Comparison of ENCODE assay signal across 15 mouse cellular contexts in the genomic region with DNA sequence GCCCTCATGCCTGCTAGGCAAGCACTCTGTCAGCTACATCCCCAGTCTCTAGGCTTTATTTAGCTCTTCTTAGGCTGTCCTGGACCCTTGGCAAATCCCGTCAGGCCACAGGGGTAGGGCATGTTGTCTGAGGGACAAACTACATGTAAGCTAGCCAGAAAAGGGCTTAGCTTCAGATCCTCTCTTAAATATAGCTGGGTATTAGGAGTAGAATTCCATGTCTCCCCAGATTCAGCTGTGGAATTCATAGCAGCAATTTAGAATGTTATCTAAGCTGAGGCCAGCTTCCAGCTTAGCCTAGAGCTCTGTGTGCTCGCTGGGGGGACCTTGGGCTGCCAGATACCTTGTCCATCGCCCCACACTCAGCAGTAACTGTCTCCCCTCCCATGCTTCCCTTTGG. TPM values are rescaled to one million over a fixed set of nuclear protein-coding genes. Genes with fewer than 3 reads are reported as not detected.
A peak's percentile ranks its signal among the peaks of the same experiment; 100 is the strongest.
DNase-seq lines count a peak whose midpoint lies in the region; ATAC-seq and TF ChIP-seq lines count a peak whose summit lies in the region.
"Had no signal": no experiment of that assay in that cellular context is flagged by ENCODE, and none has a peak within 500 bp of the region (broad histone marks: within the 10 kb centered on the region; RNA-seq: fewer than 3 reads in every experiment).

No protein-coding gene starts in this region.

- H3K27ac ChIP-seq in heart, embryonic 10.5 days, result peak overlapping the region; percentile 64
- no peak overlapping the region for H3K27ac ChIP-seq in heart, adult 2 months
- H3K27ac ChIP-seq in heart, embryonic 14.5 days (replicated peaks in 1 of 2; ENCODE audit: control insufficient read depth in 1 of 2, insufficient read depth in 1 of 2, low read depth in 2 of 2, low read length in 2 of 2), result peak overlapping the region; percentile 61 to 77
- no peak overlapping the region for H3K27ac ChIP-seq in limb, embryonic 13.5 days
- H3K27ac ChIP-seq in limb, embryonic 10.5 days, result no peak overlapping the region
- H3K27ac ChIP-seq: forebrain, embryonic 15.5 days; hindbrain, embryonic 15.5 days; kidney, embryonic 15.5 days had no signal

- TF ChIP-seq POLR2A in heart, adult 2 months (IDR thresholded peaks at IDR 0.05; ENCODE audit: insufficient read depth, low read depth, low read length), result no peak

- no peaks in the 10 kb centered on the region for H3K79me2 ChIP-seq in heart, adult 2 months (replicated peaks; ENCODE audit: control insufficient read depth, insufficient read depth, low read length)

- H3K9me3 ChIP-seq in heart, embryonic 10.5 days, result no peaks in the 10 kb centered on the region
- no peaks in the 10 kb centered on the region for H3K9me3 ChIP-seq in heart, embryonic 14.5 days (ENCODE audit: control insufficient read depth, low read length)
- H3K9me3 ChIP-seq in limb, embryonic 13.5 days, result no peaks in the 10 kb centered on the region
- no peaks in the 10 kb centered on the region for H3K9me3 ChIP-seq in limb, embryonic 10.5 days (replicated peaks)
- H3K9me3 ChIP-seq: forebrain, embryonic 15.5 days; hindbrain, embryonic 15.5 days; kidney, embryonic 15.5 days had no signal

- no peak for TF ChIP-seq CTCF in heart, adult 2 months (IDR thresholded peaks at IDR 0.05)

- intact Hi-C loops in heart, adult 2 months (cut with DNase I), result no loop called here

- DNase-seq in heart, embryonic 10.5 days (ENCODE audit: low spot score), result no peak
- DNase-seq in heart, adult 2 months, result no peak
- no peak for DNase-seq in heart, adult 8-10 months (ENCODE audit: low spot score)
- no peak for DNase-seq in limb, embryonic 10.5 days (ENCODE audit: low spot score)
- DNase-seq in cerebellum, postnatal 25 days, result no peak
- DNase-seq: cerebellum, adult 18-20 months; cerebellum, adult 9-11 months; gastrocnemius, postnatal 10 days; kidney, adult 2 months had no signal

- no peak overlapping the region for H3K9ac ChIP-seq in heart, adult 2 months (ENCODE audit: low read depth, low read length)
- no peak overlapping the region for H3K9ac ChIP-seq in heart, embryonic 14.5 days (ENCODE audit: low read length)
- H3K9ac ChIP-seq in limb, embryonic 13.5 days, result no peak overlapping the region
- H3K9ac ChIP-seq: forebrain, embryonic 15.5 days; hindbrain, embryonic 15.5 days; kidney, embryonic 15.5 days had no signal

- peak; percentile 47 for ATAC-seq in heart, embryonic 14.5 days (ENCODE audit: insufficient number of reproducible peaks, insufficient read depth, low FRiP score, low read depth)
- ATAC-seq in limb, embryonic 13.5 days (ENCODE audit: low FRiP score, low read depth), result peak; percentile 54
- ATAC-seq: forebrain, embryonic 15.5 days; intestine, embryonic 16.5 days had no signal

- H3K4me1 ChIP-seq in heart, embryonic 10.5 days, result peaks cover 21% of the 10 kb centered on the region
- no peaks in the 10 kb centered on the region for H3K4me1 ChIP-seq in heart, adult 2 months (ENCODE audit: control insufficient read depth, insufficient read depth, low read length)
- H3K4me1 ChIP-seq in heart, embryonic 14.5 days (ENCODE audit: control insufficient read depth in 2 of 2, insufficient read depth in 2 of 2, low read length in 2 of 2), result peaks cover 7 to 11% of the 10 kb centered on the region in 2 experiments; a peak in 3 of 4 replicates
- peaks cover 10% of the 10 kb centered on the region for H3K4me1 ChIP-seq in limb, embryonic 13.5 days
- H3K4me1 ChIP-seq in limb, embryonic 10.5 days, result peaks cover 5% of the 10 kb centered on the region
- H3K4me1 ChIP-seq: forebrain, embryonic 15.5 days; hindbrain, embryonic 15.5 days had no signal

- H3K4me2 ChIP-seq in heart, embryonic 14.5 days (ENCODE audit: low read length), result no peak overlapping the region
- H3K4me2 ChIP-seq in limb, embryonic 13.5 days (replicated peaks), result no peak overlapping the region
- H3K4me2 ChIP-seq: forebrain, embryonic 15.5 days; hindbrain, embryonic 15.5 days; kidney, embryonic 15.5 days had no signal

- whole genome bisulfite sequencing in heart, embryonic 10.5 days, result 54% methylated on average over 3 of the region's 3 CpGs
- 55% methylated on average over 3 of the region's 3 CpGs for whole genome bisulfite sequencing in heart, adult 2 months
- WGBS in heart, embryonic 14.5 days, result 36% methylated on average over 3 of the region's 3 CpGs
- 57% methylated on average over 3 of the region's 3 CpGs for WGBS in limb, embryonic 13.5 days
- 84% methylated on average over 3 of the region's 3 CpGs for WGBS in limb, embryonic 10.5 days

- H3K4me3 ChIP-seq in heart, embryonic 10.5 days, result no peak overlapping the region
- no peak overlapping the region for H3K4me3 ChIP-seq in heart, adult 2 months
- no peak overlapping the region for H3K4me3 ChIP-seq in heart, embryonic 14.5 days (ENCODE audit: control insufficient read depth in 1 of 2, insufficient read depth in 1 of 2, low read depth in 1 of 2, low read length in 2 of 2)
- H3K4me3 ChIP-seq in limb, embryonic 13.5 days, result no peak overlapping the region
- no peak overlapping the region for H3K4me3 ChIP-seq in limb, embryonic 10.5 days
- H3K4me3 ChIP-seq: forebrain, embryonic 15.5 days; hindbrain, embryonic 15.5 days; kidney, embryonic 15.5 days had no signal

- no peaks in the 10 kb centered on the region for H3K27me3 ChIP-seq in heart, embryonic 10.5 days (ENCODE audit: insufficient read depth, poor library complexity, severe bottlenecking)
- H3K27me3 ChIP-seq in heart, adult 2 months (ENCODE audit: control insufficient read depth, insufficient read depth, low read length), result no peaks in the 10 kb centered on the region
- no peaks in the 10 kb centered on the region for H3K27me3 ChIP-seq in heart, embryonic 14.5 days (ENCODE audit: control insufficient read depth, insufficient read depth, low read length)
- no peaks in the 10 kb centered on the region for H3K27me3 ChIP-seq in limb, embryonic 13.5 days
- H3K27me3 ChIP-seq in limb, embryonic 10.5 days (ENCODE audit: low read depth, poor library complexity, severe bottlenecking), result no peaks in the 10 kb centered on the region
- H3K27me3 ChIP-seq: forebrain, embryonic 15.5 days; hindbrain, embryonic 15.5 days; kidney, embryonic 15.5 days had no signal

- H3K36me3 ChIP-seq in heart, embryonic 10.5 days, result no peaks in the 10 kb centered on the region
- no peaks in the 10 kb centered on the region for H3K36me3 ChIP-seq in heart, adult 2 months (ENCODE audit: control insufficient read depth, insufficient read depth, low read length)
- H3K36me3 ChIP-seq in heart, embryonic 14.5 days (ENCODE audit: control insufficient read depth, insufficient read depth, low read length), result no peaks in the 10 kb centered on the region
- no peaks in the 10 kb centered on the region for H3K36me3 ChIP-seq in limb, embryonic 13.5 days
- no peaks in the 10 kb centered on the region for H3K36me3 ChIP-seq in limb, embryonic 10.5 days
- H3K36me3 ChIP-seq: forebrain, embryonic 15.5 days; hindbrain, embryonic 15.5 days; kidney, embryonic 15.5 days had no signal

- TF ChIP-seq EP300 in heart, adult 2 months (IDR thresholded peaks at IDR 0.05; ENCODE audit: insufficient read depth, low read depth, low read length), result no peak

RNA-seq across cellular contexts. Expression of gene Rhoh, which starts 14.1 kb away (rescaled TPM):
- 0.55 and 0.73 TPM in 2 replicates for polyA plus RNA-seq in heart, embryonic 10.5 days (2016; fragmentation: Nextera tagmentation; extraction: Ambion mirVana)
- under 1 TPM; 0.52 to 0.55 TPM for total RNA-seq in heart, adult 2 months (2021)
- polyA plus RNA-seq in heart, adult 2 months (2012; rRNA removed), result 0.56 and 0.92 TPM in 2 replicates
- 0.74 and 0.77 TPM in 2 replicates for polyA plus RNA-seq in heart, embryonic 14.5 days (2014; fragmentation: Nextera tagmentation; extraction: Ambion mirVana)
- total RNA-seq in heart, adult 8-10 months (2022), result under 1 TPM; 0.28 to 0.47 (median 0.36) TPM
- 0.93 and 1.1 TPM in 2 replicates for polyA plus RNA-seq in limb, embryonic 13.5 days (2015; fragmentation: Nextera tagmentation; extraction: Ambion mirVana)
- polyA plus RNA-seq in limb, embryonic 10.5 days (2016; fragmentation: Nextera tagmentation; extraction: Ambion mirVana), result 0.16 and 0.19 TPM in 2 replicates

Comparison
In these comparisons a context has a peak if more than half of its experiments do, and no peak if none do; other contexts are left out.
1. H3K27ac ChIP-seq: peak in heart, embryonic 10.5 days (single experiment) and heart, embryonic 14.5 days (2 of 2); none in heart, adult 2 months (single experiment), limb, embryonic 13.5 days (single experiment) and limb, embryonic 10.5 days (single experiment).